Mouse (Mus musculus) spleen, adult 2 months (tissue): ENCODE measurements around the gene Zfp593. TPM values are rescaled to one million over a fixed set of nuclear protein-coding genes. Genes with fewer than 3 reads are reported as not detected.

Experiments used
- DNase-seq, 2 experiments: peaks; one replicate each; pipeline versions ENCODE4 v3.0.0 to v3.0.0-alpha.2; 2012 to 2021; ENCODE audit warnings: low spot score in 2 of 2, low read depth in 1 of 2
- H3K27ac ChIP-seq: fragments of 200-500 bp; 2 replicates; pipeline ENCODE4 v1.5.1; 2012; ENCODE audit warnings: low read length, inconsistent platforms; ENCODE audit not compliant: insufficient read depth
- H3K27me3 ChIP-seq: fragments of 200-500 bp; 2 replicates; pipeline ENCODE4 v1.6.1; 2012; ENCODE audit warnings: mild to moderate bottlenecking, moderate library complexity, low read length, inconsistent platforms; ENCODE audit not compliant: control insufficient read depth, insufficient read depth
- H3K36me3 ChIP-seq: fragments of 200-500 bp; 2 replicates; pipeline ENCODE4 v1.6.1; 2012; ENCODE audit warnings: mild to moderate bottlenecking, low read length, inconsistent platforms; ENCODE audit not compliant: control insufficient read depth, insufficient read depth
- H3K4me1 ChIP-seq: fragments of 200-500 bp; 2 replicates; pipeline ENCODE4 v1.6.1; 2011; ENCODE audit warnings: inconsistent platforms; ENCODE audit not compliant: control insufficient read depth, insufficient read depth, insufficient read length
- H3K4me3 ChIP-seq: fragments of 200-500 bp; 2 replicates; pipeline ENCODE4 v1.5.1; 2011; ENCODE audit warnings: mild to moderate bottlenecking, inconsistent platforms; ENCODE audit not compliant: insufficient read depth, insufficient read length; ENCODE audit errors: extremely low read depth
- CTCF ChIP-seq: fragments of 200-500 bp; IDR thresholded peaks from 2 replicates; pipeline ENCODE4 v1.5.1; 2011; ENCODE audit warnings: mild to moderate bottlenecking, inconsistent platforms; ENCODE audit not compliant: insufficient read depth, insufficient read length, insufficient replicate concordance; ENCODE audit errors: extremely low read depth
- POLR2A ChIP-seq: fragments of 200-500 bp; IDR thresholded peaks from 2 replicates; pipeline ENCODE4 v1.6.1; 2011; ENCODE audit warnings: low read depth, low read length, inconsistent platforms
- WGBS: fragments of 180-500 bp; shearing (Covaris S2); methylation state at CpG from one replicate; pipeline ENCODE4 v1.1.7; 2018; 5-methylcytosine and 5-hydroxymethylcytosine counted together
- polyA plus RNA-seq: library from polyadenylated mRNA; depleted of rRNA; stranded (reverse); fragments of >200 nt; gene quantifications from 2 replicates; pipeline ENCODE4 v1.2.3, GENCODE M21; 2012; rRNA removed

The Zfp593 gene
- polyA plus RNA-seq, 1 experiment, result 7.4 TPM

- DNase-seq, result no peak
- no peaks in the 10 kb centered on the region for H3K4me1 ChIP-seq
- TF ChIP-seq CTCF (no peak), POLR2A (no peak)
- H3K27me3 ChIP-seq, result no peaks in the 10 kb centered on the region
- no peaks in the 10 kb centered on the region for H3K36me3 ChIP-seq
- no peak overlapping the region for H3K27ac ChIP-seq
- no peak overlapping the region for H3K4me3 ChIP-seq
- 73% methylated on average over 11 of the region's 11 CpGs for WGBS
Observed at GRCm38 (mm10) chr4:134222793-134223600, 22.4 kb downstream of the Zfp593 start.

- whole genome bisulfite sequencing, result 39% methylated on average over 6 of the region's 6 CpGs
- no peak overlapping the region for H3K27ac ChIP-seq
- H3K27me3 ChIP-seq, result no peaks in the 10 kb centered on the region
- H3K36me3 ChIP-seq, result no peaks in the 10 kb centered on the region
- TF ChIP-seq CTCF, result no peak
- TF ChIP-seq POLR2A, result no peak
- no peaks in the 10 kb centered on the region for H3K4me1 ChIP-seq
- no peak for DNase-seq
- H3K4me3 ChIP-seq, result no peak overlapping the region
Observed at GRCm38 (mm10) chr4:134206488-134207053, 38.8 kb downstream of the Zfp593 start.

DNA sequence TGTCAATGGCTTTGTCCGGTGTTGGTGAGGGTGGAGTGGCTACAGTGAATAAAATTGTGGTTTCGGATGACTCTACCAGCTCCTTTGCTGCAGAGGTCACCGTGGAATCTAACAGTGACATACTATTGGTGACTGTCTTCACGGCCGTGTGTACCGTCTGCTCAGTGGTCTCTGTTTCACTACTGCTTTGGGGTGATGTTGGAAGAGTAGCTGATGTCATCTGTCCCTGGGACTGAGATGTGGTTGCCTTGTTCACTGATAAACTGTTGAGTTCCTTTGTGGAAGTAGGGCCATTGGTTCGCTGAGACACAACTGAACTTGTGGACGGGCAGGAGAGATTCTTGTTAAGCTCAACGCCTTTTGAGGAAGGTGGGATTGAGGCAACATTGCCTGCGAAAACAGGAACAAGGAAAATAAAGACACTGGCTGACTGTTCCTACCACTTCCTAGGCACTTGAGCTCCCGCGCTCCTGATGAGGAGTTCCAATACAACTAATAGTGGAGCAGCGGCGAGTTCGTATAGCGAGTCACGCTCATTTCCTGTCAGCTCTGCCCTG lies 42.0 kb downstream of the Zfp593 start:
- WGBS, result 65% methylated on average over 17 of the region's 17 CpGs
- Histone ChIP-seq H3K27ac (no peak overlapping the region), H3K4me1 (no peaks in the 10 kb centered on the region), H3K4me3 (no peak overlapping the region), H3K27me3 (no peaks in the 10 kb centered on the region), H3K36me3 (no peaks in the 10 kb centered on the region)
- DNase-seq, result no peak
- no peak for TF ChIP-seq CTCF
- no peak for TF ChIP-seq POLR2A

DNA sequence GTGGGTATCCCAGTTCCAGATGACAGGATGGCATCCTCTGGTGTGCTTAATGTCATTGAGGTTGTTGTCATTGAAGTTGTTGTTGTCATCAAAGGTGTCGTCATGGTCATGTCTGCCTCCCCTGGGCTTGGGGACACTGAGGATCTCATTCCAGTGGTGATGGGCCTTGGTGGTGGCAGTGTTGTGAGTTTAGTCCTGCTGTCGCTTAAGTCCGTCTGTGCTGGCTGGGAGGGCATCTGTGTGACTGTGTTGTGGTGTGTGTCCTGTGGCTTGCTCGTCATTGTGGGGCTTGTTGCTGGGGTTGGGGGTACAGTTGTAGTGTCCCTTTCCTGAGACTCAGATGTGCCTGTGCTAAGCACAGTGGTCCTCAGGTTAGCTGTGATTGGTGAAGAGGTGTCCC lies 42.5 kb downstream of the Zfp593 start, which contains the start of gene Gm7534:
Gene Gm7534 (minus strand): TSS at position 101 of the 400 bp plus-strand sequence.
- 96% methylated on average over 4 of the region's 4 CpGs for WGBS
- H3K4me3 ChIP-seq, result no peak within 1 kb of the TSS
- no peak for TF ChIP-seq CTCF
- TF ChIP-seq POLR2A, result no peak

GRCm38 (mm10) chr4:134199371-134199770 lies 46.0 kb downstream of the Zfp593 start:
- no peaks in the 10 kb centered on the region for H3K4me1 ChIP-seq
- no peaks in the 10 kb centered on the region for H3K36me3 ChIP-seq
- H3K4me3 ChIP-seq, result no peak overlapping the region
- H3K27me3 ChIP-seq, result no peaks in the 10 kb centered on the region
- 83% methylated on average over 2 of the region's 2 CpGs for WGBS
- DNase-seq, result no peak
- no peak overlapping the region for H3K27ac ChIP-seq
- TF ChIP-seq POLR2A (no peak), CTCF (no peak)

More for the DNA sequence above, 42.5 kb downstream of the Zfp593 start, which contains the start of gene Gm7534:
- H3K36me3 ChIP-seq, result no peaks in the 10 kb centered on the region
- no peak for DNase-seq
- H3K27ac ChIP-seq, result no peak within 1 kb of the TSS
- no peaks in the 10 kb centered on the region for H3K27me3 ChIP-seq
- H3K4me1 ChIP-seq, result no peaks in the 10 kb centered on the region

Other genes with a start within 250 kb of the Zfp593 start
- gene Dhdds, start 244.7 kb downstream of the Zfp593 start, polyA plus RNA-seq, result 13.0 and 14.1 TPM in 2 replicates
- gene Lin28a, start 226.8 kb downstream of the Zfp593 start, polyA plus RNA-seq, result 0.11 and 0.42 TPM in 2 replicates
- gene Zfp683, start 191.8 kb downstream of the Zfp593 start, polyA plus RNA-seq, result 3.6 and 3.8 TPM in 2 replicates
- 4.3 and 5.3 TPM in 2 replicates for gene Crybg2, start 184.8 kb downstream of the Zfp593 start, polyA plus RNA-seq
- 400 and 461 TPM in 2 replicates for gene Cd52, start 150.5 kb downstream of the Zfp593 start, polyA plus RNA-seq
- 33.7 and 43.0 TPM in 2 replicates for gene Ubxn11, start 143.0 kb downstream of the Zfp593 start, polyA plus RNA-seq
- gene Sh3bgrl3, start 116.8 kb downstream of the Zfp593 start, polyA plus RNA-seq, result 1,465 and 2,211 TPM in 2 replicates
- 15.2 and 20.8 TPM in 2 replicates for gene Cep85, start 58.5 kb downstream of the Zfp593 start, polyA plus RNA-seq
- not detected in 2 replicates for gene Gm7534, start 42.6 kb downstream of the Zfp593 start, polyA plus RNA-seq
- not detected in 2 replicates for gene Catsper4, start 18.2 kb downstream of the Zfp593 start, polyA plus RNA-seq
- gene Cnksr1, start 7.2 kb downstream of the Zfp593 start, polyA plus RNA-seq, result 0.26 TPM in 2 replicates
- gene E130218I03Rik, start 1.9 kb downstream of the Zfp593 start, polyA plus RNA-seq, result not detected in 2 replicates
- not detected in 2 replicates for gene Gm30191, start 1.3 kb upstream of the Zfp593 start, polyA plus RNA-seq
- 6.9 and 10.2 TPM in 2 replicates for gene Grrp1, start 8.5 kb upstream of the Zfp593 start, polyA plus RNA-seq
- gene Pdik1l, start 42.3 kb upstream of the Zfp593 start, polyA plus RNA-seq, result 3.6 and 3.9 TPM in 2 replicates
- gene Trim63, start 69.5 kb upstream of the Zfp593 start, polyA plus RNA-seq, result 0.12 and 0.32 TPM in 2 replicates
- gene Slc30a2, start 97.6 kb upstream of the Zfp593 start, polyA plus RNA-seq, result 1.5 and 4.0 TPM in 2 replicates
- 7.2 and 8.5 TPM in 2 replicates for gene Extl1, start 138.3 kb upstream of the Zfp593 start, polyA plus RNA-seq
- gene Pafah2, start 150.7 kb upstream of the Zfp593 start, polyA plus RNA-seq, result 3.8 and 4.9 TPM in 2 replicates
- gene Stmn1, start 222.7 kb upstream of the Zfp593 start, polyA plus RNA-seq, result 13.8 and 17.1 TPM in 2 replicates